Mouse (Mus musculus) heart, embryonic 12.5 days (tissue): Measurements from ENCODE around the gene Nipsnap3b. TPM values are rescaled to one million over a fixed set of nuclear protein-coding genes. Genes with fewer than 3 reads are reported as not detected.

Experiments used
- ATAC-seq: fragments of 200-750 bp; cut with Nextera tagmentation; 2 replicates; pipeline ENCODE4 v1.8.0; 2017; ENCODE audit warnings: moderate TSS enrichment, moderate library complexity; ENCODE audit not compliant: insufficient number of reproducible peaks, low FRiP score
- H3K27ac ChIP-seq: fragments of 300-500 bp; sonication (generic); 2 replicates; pipeline ENCODE4 v1.5.1; 2016; ENCODE audit warnings: mild to moderate bottlenecking, moderate library complexity; ENCODE audit not compliant: poor library complexity, severe bottlenecking
- H3K27me3 ChIP-seq: fragments of 300-500 bp; sonication (generic); replicated peaks from 2 replicates; pipeline ENCODE4 v1.6.1; 2016; ENCODE audit warnings: mild to moderate bottlenecking, moderate library complexity
- H3K36me3 ChIP-seq: fragments of 300-500 bp; sonication (generic); 2 replicates; pipeline ENCODE4 v1.6.1; 2016; ENCODE audit warnings: mild to moderate bottlenecking, moderate library complexity
- H3K4me1 ChIP-seq: fragments of 300-500 bp; sonication (generic); replicated peaks from 2 replicates; pipeline ENCODE4 v1.6.1; 2016; ENCODE audit warnings: mild to moderate bottlenecking
- H3K4me2 ChIP-seq: fragments of 300-500 bp; sonication (generic); 2 replicates; pipeline ENCODE4 v1.6.1; 2016; ENCODE audit warnings: mild to moderate bottlenecking, moderate library complexity
- H3K4me3 ChIP-seq: fragments of 300-500 bp; sonication (generic); 2 replicates; pipeline ENCODE4 v1.5.1; 2016; ENCODE audit warnings: mild to moderate bottlenecking
- H3K9ac ChIP-seq: fragments of 300-500 bp; sonication (generic); 2 replicates; pipeline ENCODE4 v1.6.1; 2016; ENCODE audit warnings: mild to moderate bottlenecking, moderate library complexity
- H3K9me3 ChIP-seq: fragments of 300-500 bp; sonication (generic); replicated peaks from 2 replicates; pipeline ENCODE4 v1.6.1; 2016; ENCODE audit warnings: mild to moderate bottlenecking, moderate library complexity
- WGBS: fragments of 180-500 bp; shearing (Covaris S2); methylation state at CpG from one replicate; pipeline ENCODE4 v1.1.7; 2016; 5-methylcytosine and 5-hydroxymethylcytosine counted together
- polyA plus RNA-seq: library from polyadenylated mRNA; unstranded; fragments of >200 nt; fragmentation: Nextera tagmentation; extraction: Ambion mirVana; gene quantifications from 2 replicates; pipeline ENCODE4 v1.2.1, GENCODE M21; 2016

The Nipsnap3b gene
- polyA plus RNA-seq, 1 experiment from 2014 or later, result 89.6 TPM

GRCm38 (mm10) chr4:53018392-53018791, 6.7 kb downstream of the Nipsnap3b start:
- H3K4me2 ChIP-seq, result no peak overlapping the region
- peaks cover 68% of the 10 kb centered on the region for H3K36me3 ChIP-seq
- no peak for ATAC-seq
- no peaks in the 10 kb centered on the region for H3K4me1 ChIP-seq
- H3K9ac ChIP-seq, result no peak overlapping the region
- H3K27me3 ChIP-seq, result no peaks in the 10 kb centered on the region
- H3K4me3 ChIP-seq, result no peak overlapping the region
- 86% methylated on average over 1 of the region's 1 CpGs for WGBS
- H3K27ac ChIP-seq, result no peak overlapping the region
- H3K9me3 ChIP-seq, result peaks cover 11% of the 10 kb centered on the region

- H3K27ac ChIP-seq, result no peak overlapping the region
- no peak overlapping the region for H3K4me2 ChIP-seq
- H3K4me1 ChIP-seq, result no peaks in the 10 kb centered on the region
- 70% methylated on average over 14 of the region's 14 CpGs for WGBS
- no peak overlapping the region for H3K4me3 ChIP-seq
- no peak for ATAC-seq
- H3K9me3 ChIP-seq, result peaks cover 5% of the 10 kb centered on the region; the same call in 1 of the 2 replicates
- H3K9ac ChIP-seq, result no peak overlapping the region
- H3K27me3 ChIP-seq, result no peaks in the 10 kb centered on the region
- H3K36me3 ChIP-seq, result peaks cover 51% of the 10 kb centered on the region
These were observed 11.7 kb downstream of the Nipsnap3b start for GRCm38 (mm10) chr4:53023189-53023925.

GRCm38 (mm10) chr4:53024397-53024796, 12.7 kb downstream of the Nipsnap3b start:
- 84% methylated on average over 4 of the region's 4 CpGs for WGBS
- Histone ChIP-seq H3K4me1 (no peaks in the 10 kb centered on the region), H3K4me3 (no peak overlapping the region), H3K27me3 (no peaks in the 10 kb centered on the region), H3K36me3 (peaks cover 46% of the 10 kb centered on the region), H3K9me3 (peaks cover 5% of the 10 kb centered on the region; the same call in 1 of the 2 replicates), H3K4me2 (no peak overlapping the region), H3K27ac (no peak overlapping the region), H3K9ac (no peak overlapping the region)
- no peak for ATAC-seq

GRCm38 (mm10) chr4:53027811-53028210, 16.1 kb downstream of the Nipsnap3b start:
- 63% methylated on average over 3 of the region's 3 CpGs for WGBS

GRCm38 (mm10) chr4:53030326-53030948, 18.8 kb downstream of the Nipsnap3b start:
- peaks cover 5% of the 10 kb centered on the region; the same call in 1 of the 2 replicates for H3K9me3 ChIP-seq
- no peak overlapping the region for H3K27ac ChIP-seq
- ATAC-seq, result no peak
- no peaks in the 10 kb centered on the region for H3K4me1 ChIP-seq
- no peak overlapping the region for H3K4me2 ChIP-seq
- no peak overlapping the region for H3K9ac ChIP-seq
- peaks cover 8% of the 10 kb centered on the region; the same call in 1 of the 2 replicates for H3K36me3 ChIP-seq
- no peak overlapping the region for H3K4me3 ChIP-seq
- H3K27me3 ChIP-seq, result no peaks in the 10 kb centered on the region
- 58% methylated on average over 8 of the region's 8 CpGs for WGBS

More at GRCm38 (mm10) chr4:53027811-53028210, 16.1 kb downstream of the Nipsnap3b start:
- Histone ChIP-seq H3K4me3 (no peak overlapping the region), H3K27ac (no peak overlapping the region), H3K9me3 (peaks cover 5% of the 10 kb centered on the region; the same call in 1 of the 2 replicates), H3K4me2 (no peak overlapping the region), H3K9ac (no peak overlapping the region), H3K4me1 (no peaks in the 10 kb centered on the region), H3K36me3 (peaks cover 22% of the 10 kb centered on the region), H3K27me3 (no peaks in the 10 kb centered on the region)
- ATAC-seq, result no peak

GRCm38 (mm10) chr4:53043819-53044218, 32.1 kb downstream of the Nipsnap3b start:
- Histone ChIP-seq H3K4me1 (peaks cover 4% of the 10 kb centered on the region), H3K9ac (no peak overlapping the region), H3K27me3 (no peaks in the 10 kb centered on the region), H3K4me3 (no peak overlapping the region), H3K27ac (no peak overlapping the region), H3K36me3 (peaks cover 32% of the 10 kb centered on the region), H3K9me3 (no peaks in the 10 kb centered on the region), H3K4me2 (no peak overlapping the region)
- WGBS, result 71% methylated on average over 8 of the region's 8 CpGs
- no peak for ATAC-seq

GRCm38 (mm10) chr4:53045807-53046206, 34.1 kb downstream of the Nipsnap3b start:
- Histone ChIP-seq H3K9ac (no peak overlapping the region), H3K27ac (no peak overlapping the region), H3K4me3 (no peak overlapping the region), H3K4me1 (peaks cover 4% of the 10 kb centered on the region), H3K9me3 (no peaks in the 10 kb centered on the region), H3K36me3 (peaks cover 34% of the 10 kb centered on the region), H3K4me2 (no peak overlapping the region), H3K27me3 (no peaks in the 10 kb centered on the region)
- WGBS, result 80% methylated on average over 7 of the region's 7 CpGs
- no peak for ATAC-seq

GRCm38 (mm10) chr4:53046238-53047022, 34.8 kb downstream of the Nipsnap3b start:
- 62% methylated on average over 9 of the region's 9 CpGs for WGBS
- H3K27me3 ChIP-seq, result no peaks in the 10 kb centered on the region
- H3K27ac ChIP-seq, result no peak overlapping the region
- ATAC-seq, result no peak
- no peak overlapping the region for H3K4me3 ChIP-seq
- H3K36me3 ChIP-seq, result peaks cover 33% of the 10 kb centered on the region
- no peak overlapping the region for H3K4me2 ChIP-seq
- no peaks in the 10 kb centered on the region for H3K9me3 ChIP-seq
- H3K9ac ChIP-seq, result no peak overlapping the region
- H3K4me1 ChIP-seq, result peaks cover 4% of the 10 kb centered on the region

GRCm38 (mm10) chr4:53062301-53063008, 50.8 kb downstream of the Nipsnap3b start:
- no peak overlapping the region for H3K9ac ChIP-seq
- H3K4me2 ChIP-seq, result no peak overlapping the region
- WGBS, result 76% methylated on average over 7 of the region's 7 CpGs
- peaks cover 12% of the 10 kb centered on the region for H3K36me3 ChIP-seq
- H3K4me3 ChIP-seq, result no peak overlapping the region
- H3K27ac ChIP-seq, result no peak overlapping the region
- ATAC-seq, result no peak
- no peaks in the 10 kb centered on the region for H3K9me3 ChIP-seq
- no peaks in the 10 kb centered on the region for H3K27me3 ChIP-seq
- H3K4me1 ChIP-seq, result no peaks in the 10 kb centered on the region
